Mouse (Mus musculus): ENCODE measurements around the gene Keap1. TPM values are rescaled to one million over a fixed set of nuclear protein-coding genes. Genes with fewer than 3 reads are reported as not detected.
A peak's percentile ranks its signal among the peaks of the same experiment; 100 is the strongest.

Keap1 gene
- polyA plus RNA-seq, 1 experiment from 2014 or later = 72.0 TPM

- no peaks in the 10 kb centered on the region for H3K9me3 ChIP-seq (replicated peaks)
- WGBS = 54% methylated on average over 3 of the region's 3 CpGs
- H3K4me1 ChIP-seq = peaks cover 4% of the 10 kb centered on the region
- no peak overlapping the region for H3K27ac ChIP-seq (replicated peaks)
- H3K4me3 ChIP-seq (replicated peaks) = no peak overlapping the region
- ATAC-seq (ENCODE audit: low FRiP score) = no peak
- H3K4me2 ChIP-seq = no peak overlapping the region
- no peaks in the 10 kb centered on the region for H3K36me3 ChIP-seq
- H3K9ac ChIP-seq (replicated peaks) = no peak overlapping the region
- no peaks in the 10 kb centered on the region for H3K27me3 ChIP-seq (replicated peaks)
Observed at GRCm38 (mm10) chr9:21190670-21191069, 48.5 kb downstream of the Keap1 start.

- no peak overlapping the region for H3K27ac ChIP-seq (replicated peaks)
- no peak overlapping the region for H3K9ac ChIP-seq (replicated peaks)
- no peaks in the 10 kb centered on the region for H3K36me3 ChIP-seq
- no peaks in the 10 kb centered on the region for H3K4me1 ChIP-seq
- no peak for ATAC-seq (ENCODE audit: low FRiP score)
- WGBS = 39% methylated on average over 7 of the region's 7 CpGs
- H3K4me2 ChIP-seq = no peak overlapping the region
- no peak overlapping the region for H3K4me3 ChIP-seq (replicated peaks)
- no peaks in the 10 kb centered on the region for H3K9me3 ChIP-seq (replicated peaks)
- peaks cover 5% of the 10 kb centered on the region for H3K27me3 ChIP-seq (replicated peaks)
Observed at GRCm38 (mm10) chr9:21189905-21190304, 49.3 kb downstream of the Keap1 start.

- Histone ChIP-seq H3K27me3 (replicated peaks) (peaks cover 38% of the 10 kb centered on the region), H3K4me2 (no peak overlapping the region), H3K4me3 (replicated peaks) (no peak overlapping the region), H3K27ac (replicated peaks) (no peak overlapping the region), H3K36me3 (no peaks in the 10 kb centered on the region), H3K4me1 (peaks cover 10% of the 10 kb centered on the region), H3K9ac (replicated peaks) (no peak overlapping the region), H3K9me3 (replicated peaks) (no peaks in the 10 kb centered on the region)
- WGBS = 91% methylated on average over 5 of the region's 5 CpGs
- ATAC-seq (ENCODE audit: low FRiP score) = no peak
Observed at GRCm38 (mm10) chr9:21185436-21185835, 53.7 kb downstream of the Keap1 start.

DNA sequence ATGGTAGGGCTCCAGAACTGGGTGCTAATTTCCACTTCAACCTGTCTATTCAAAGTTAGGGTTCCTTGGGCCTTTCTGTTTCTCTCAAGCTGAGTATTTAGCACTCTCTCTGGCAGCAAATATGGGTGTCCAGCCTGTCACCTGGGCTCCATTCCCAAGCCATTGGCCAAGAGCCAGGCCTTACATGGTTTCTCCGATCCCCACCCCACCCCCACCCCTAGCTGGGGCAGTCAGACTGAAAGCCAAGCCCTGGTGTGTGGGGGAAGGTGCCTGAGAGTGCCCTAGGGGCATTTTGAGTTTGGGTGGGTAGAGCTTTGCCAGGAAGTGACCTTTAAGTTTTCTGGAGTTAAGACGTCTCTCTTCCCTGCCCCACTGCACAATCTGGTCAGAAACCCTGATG is 54.4 kb downstream of the Keap1 start:
- peaks cover 10% of the 10 kb centered on the region for H3K4me1 ChIP-seq
- H3K27me3 ChIP-seq (replicated peaks) = peaks cover 38% of the 10 kb centered on the region
- H3K36me3 ChIP-seq = no peaks in the 10 kb centered on the region
- no peak for ATAC-seq (ENCODE audit: low FRiP score)
- WGBS = 47% methylated on average over 2 of the region's 2 CpGs
- H3K27ac ChIP-seq (replicated peaks) = no peak overlapping the region
- H3K4me3 ChIP-seq (replicated peaks) = no peak overlapping the region
- no peaks in the 10 kb centered on the region for H3K9me3 ChIP-seq (replicated peaks)
- H3K9ac ChIP-seq (replicated peaks) = no peak overlapping the region
- H3K4me2 ChIP-seq = no peak overlapping the region

DNA sequence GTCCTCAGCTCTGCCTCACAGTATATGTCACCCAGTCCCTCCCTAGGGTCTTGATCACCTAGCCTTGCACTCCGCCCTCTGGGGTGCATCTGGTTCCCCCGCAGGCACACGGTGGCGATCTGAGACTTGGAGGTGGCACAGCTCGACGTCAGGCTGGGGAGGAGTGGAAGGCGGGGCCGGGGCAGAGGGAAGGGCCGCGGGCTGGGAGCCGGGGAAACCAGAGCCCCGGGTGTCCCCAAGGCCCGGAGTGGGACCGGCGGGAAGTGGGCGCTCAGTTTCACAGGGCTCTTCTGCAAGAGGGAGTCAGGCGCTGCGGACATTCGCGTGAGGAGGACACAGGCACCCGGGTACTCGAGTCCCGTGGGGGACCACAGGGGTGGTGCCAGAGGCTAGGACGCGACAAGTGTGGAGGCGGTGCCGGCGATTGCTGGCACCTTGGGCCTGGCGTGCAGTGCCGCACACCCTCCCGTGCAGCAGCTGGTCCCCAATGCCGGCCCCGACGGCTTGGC is 55.2 kb downstream of the Keap1 start:
- no peaks in the 10 kb centered on the region for H3K36me3 ChIP-seq
- peak overlapping the region; percentile 46 for H3K4me2 ChIP-seq
- no peak overlapping the region for H3K27ac ChIP-seq (replicated peaks)
- peaks cover 10% of the 10 kb centered on the region for H3K4me1 ChIP-seq
- peak overlapping the region; percentile 24 for H3K4me3 ChIP-seq (replicated peaks)
- WGBS = 8% methylated on average over 31 of the region's 34 CpGs
- peaks cover 38% of the 10 kb centered on the region for H3K27me3 ChIP-seq (replicated peaks)
- H3K9me3 ChIP-seq (replicated peaks) = no peaks in the 10 kb centered on the region
- no peak; the same call in 1 of the 2 replicates for ATAC-seq (ENCODE audit: low FRiP score)
- no peak overlapping the region for H3K9ac ChIP-seq (replicated peaks)

DNA sequence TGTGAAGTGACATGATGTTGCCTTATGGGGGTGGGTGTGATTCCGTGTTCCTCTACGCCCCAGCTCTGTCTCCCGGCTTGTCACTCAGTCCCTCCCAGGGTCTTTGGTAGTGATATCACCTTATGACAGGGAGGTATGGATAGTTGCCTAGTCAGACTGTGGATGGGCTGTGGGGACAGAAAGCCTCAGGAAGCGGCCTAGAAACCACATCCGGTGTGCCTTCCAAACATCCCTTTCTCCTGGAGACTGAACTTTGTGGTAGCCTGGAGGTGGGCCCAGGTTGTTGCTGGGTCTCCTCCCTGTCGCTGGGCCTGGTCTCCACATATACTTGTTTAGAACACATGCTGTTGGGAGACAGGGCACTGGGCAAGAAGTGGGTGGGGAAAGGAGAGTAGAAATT is 55.7 kb downstream of the Keap1 start:
- Histone ChIP-seq H3K27me3 (replicated peaks) (peaks cover 38% of the 10 kb centered on the region), H3K4me3 (replicated peaks) (no peak overlapping the region), H3K27ac (replicated peaks) (no peak overlapping the region), H3K9ac (replicated peaks) (no peak overlapping the region), H3K4me1 (peaks cover 10% of the 10 kb centered on the region), H3K36me3 (no peaks in the 10 kb centered on the region), H3K4me2 (no peak overlapping the region), H3K9me3 (replicated peaks) (no peaks in the 10 kb centered on the region)
- 89% methylated on average over 6 of the region's 6 CpGs for WGBS
- ATAC-seq (ENCODE audit: low FRiP score) = no peak

GRCm38 (mm10) chr9:21181421-21182220 is 57.5 kb downstream of the Keap1 start:
- peaks cover 10% of the 10 kb centered on the region for H3K4me1 ChIP-seq
- peak overlapping the region; percentile 24 for H3K4me3 ChIP-seq (replicated peaks)
- H3K27ac ChIP-seq (replicated peaks) = no peak overlapping the region
- no peaks in the 10 kb centered on the region for H3K36me3 ChIP-seq
- H3K9ac ChIP-seq (replicated peaks) = no peak overlapping the region; the same call in 1 of the 2 replicates
- H3K9me3 ChIP-seq (replicated peaks) = no peaks in the 10 kb centered on the region
- H3K27me3 ChIP-seq (replicated peaks) = peaks cover 38% of the 10 kb centered on the region
- ATAC-seq (ENCODE audit: low FRiP score) = no peak
- WGBS = 12% methylated on average over 47 of the region's 48 CpGs
- peak overlapping the region; percentile 49 for H3K4me2 ChIP-seq

GRCm38 (mm10) chr9:21180841-21181240 is 58.3 kb downstream of the Keap1 start:
- H3K36me3 ChIP-seq = no peaks in the 10 kb centered on the region
- peaks cover 10% of the 10 kb centered on the region for H3K4me1 ChIP-seq
- 38% methylated on average over 1 of the region's 1 CpGs for WGBS
- no peak overlapping the region for H3K27ac ChIP-seq (replicated peaks)
- H3K4me3 ChIP-seq (replicated peaks) = no peak overlapping the region
- no peak for ATAC-seq (ENCODE audit: low FRiP score)
- H3K9me3 ChIP-seq (replicated peaks) = no peaks in the 10 kb centered on the region
- no peak overlapping the region for H3K4me2 ChIP-seq
- peaks cover 38% of the 10 kb centered on the region for H3K27me3 ChIP-seq (replicated peaks)
- H3K9ac ChIP-seq (replicated peaks) = no peak overlapping the region

DNA sequence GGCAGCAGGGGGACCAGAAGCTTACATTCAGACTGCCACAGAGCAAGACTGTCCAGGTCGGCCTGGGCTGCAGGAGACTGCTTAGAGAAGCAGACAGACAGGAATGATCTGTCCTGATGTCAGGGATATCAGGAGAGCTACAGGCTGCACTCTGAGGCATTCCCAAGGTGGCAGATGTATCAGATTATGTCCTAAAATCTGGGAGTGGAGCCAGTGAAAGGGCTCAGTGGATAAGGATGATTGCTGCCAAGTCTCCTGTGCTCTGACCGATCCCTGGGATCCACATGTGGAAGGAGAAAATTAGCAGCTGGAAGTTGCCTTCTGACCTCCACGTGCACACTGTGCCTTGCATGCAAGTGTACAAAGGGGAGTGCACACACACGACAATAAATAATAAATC is 58.8 kb downstream of the Keap1 start:
- Histone ChIP-seq H3K36me3 (no peaks in the 10 kb centered on the region), H3K9me3 (replicated peaks) (no peaks in the 10 kb centered on the region), H3K4me2 (no peak overlapping the region), H3K4me3 (replicated peaks) (no peak overlapping the region), H3K27me3 (replicated peaks) (peaks cover 36% of the 10 kb centered on the region), H3K9ac (replicated peaks) (no peak overlapping the region), H3K27ac (replicated peaks) (no peak overlapping the region), H3K4me1 (peaks cover 10% of the 10 kb centered on the region)
- ATAC-seq (ENCODE audit: low FRiP score) = no peak
- WGBS = 63% methylated on average over 4 of the region's 4 CpGs

Other genes starting within 250 kb of the Keap1 start
- gene Mrpl4, start 236.6 kb downstream of the Keap1 start, polyA plus RNA-seq (2015; fragmentation: Nextera tagmentation; extraction: Ambion mirVana) = 114 and 123 TPM in 2 replicates
- 4.2 and 16.9 TPM in 2 replicates for gene Icam1, start 223.4 kb downstream of the Keap1 start, polyA plus RNA-seq (2015; fragmentation: Nextera tagmentation; extraction: Ambion mirVana)
- gene Icam4, start 210.0 kb downstream of the Keap1 start, polyA plus RNA-seq (2015; fragmentation: Nextera tagmentation; extraction: Ambion mirVana) = 0.54 TPM in 1 of 2 replicates, not detected in the other
- 1.8 and 2.0 TPM in 2 replicates for gene Icam5, start 207.3 kb downstream of the Keap1 start, polyA plus RNA-seq (2015; fragmentation: Nextera tagmentation; extraction: Ambion mirVana)
- gene Zglp1, start 172.3 kb downstream of the Keap1 start, polyA plus RNA-seq (2015; fragmentation: Nextera tagmentation; extraction: Ambion mirVana) = 1.00 and 1.6 TPM in 2 replicates
- gene Gm49373, start 166.3 kb downstream of the Keap1 start, polyA plus RNA-seq (2015; fragmentation: Nextera tagmentation; extraction: Ambion mirVana) = 1.6 and 2.2 TPM in 2 replicates
- 69.8 and 77.7 TPM in 2 replicates for gene Fdx1l, start 165.7 kb downstream of the Keap1 start, polyA plus RNA-seq (2015; fragmentation: Nextera tagmentation; extraction: Ambion mirVana)
- gene Gm38431, start 147.4 kb downstream of the Keap1 start, polyA plus RNA-seq (2015; fragmentation: Nextera tagmentation; extraction: Ambion mirVana) = 1.4 and 2.3 TPM in 2 replicates
- 25.6 and 38.0 TPM in 2 replicates for gene Raver1, start 147.4 kb downstream of the Keap1 start, polyA plus RNA-seq (2015; fragmentation: Nextera tagmentation; extraction: Ambion mirVana)
- gene Tyk2, start 108.1 kb downstream of the Keap1 start, polyA plus RNA-seq (2015; fragmentation: Nextera tagmentation; extraction: Ambion mirVana) = 9.9 and 12.4 TPM in 2 replicates
- 199 and 230 TPM in 2 replicates for gene Cdc37, start 89.4 kb downstream of the Keap1 start, polyA plus RNA-seq (2015; fragmentation: Nextera tagmentation; extraction: Ambion mirVana)
- gene Pde4a, start 73.6 kb downstream of the Keap1 start, polyA plus RNA-seq (2015; fragmentation: Nextera tagmentation; extraction: Ambion mirVana) = 37.4 and 42.1 TPM in 2 replicates
- 5.8 and 6.7 TPM in 2 replicates for gene S1pr5, start 9.1 kb upstream of the Keap1 start, polyA plus RNA-seq (2015; fragmentation: Nextera tagmentation; extraction: Ambion mirVana)
- 50.0 and 52.4 TPM in 2 replicates for gene Atg4d, start 25.9 kb upstream of the Keap1 start, polyA plus RNA-seq (2015; fragmentation: Nextera tagmentation; extraction: Ambion mirVana)
- gene Kri1, start 48.6 kb upstream of the Keap1 start, polyA plus RNA-seq (2015; fragmentation: Nextera tagmentation; extraction: Ambion mirVana) = 15.2 and 18.7 TPM in 2 replicates
- gene Cdkn2d, start 52.0 kb upstream of the Keap1 start, polyA plus RNA-seq (2015; fragmentation: Nextera tagmentation; extraction: Ambion mirVana) = 120 and 129 TPM in 2 replicates
- gene Ap1m2, start 73.0 kb upstream of the Keap1 start, polyA plus RNA-seq (2015; fragmentation: Nextera tagmentation; extraction: Ambion mirVana) = 2.5 and 12.1 TPM in 2 replicates
- gene Slc44a2, start 81.3 kb upstream of the Keap1 start, polyA plus RNA-seq (2015; fragmentation: Nextera tagmentation; extraction: Ambion mirVana) = 68.4 and 79.7 TPM in 2 replicates
- gene Ilf3, start 128.5 kb upstream of the Keap1 start, polyA plus RNA-seq (2015; fragmentation: Nextera tagmentation; extraction: Ambion mirVana) = 189 and 205 TPM in 2 replicates
- gene Qtrt1, start 172.5 kb upstream of the Keap1 start, polyA plus RNA-seq (2015; fragmentation: Nextera tagmentation; extraction: Ambion mirVana) = 47.6 and 55.6 TPM in 2 replicates
- 58.5 and 63.7 TPM in 2 replicates for gene Dnm2, start 185.5 kb upstream of the Keap1 start, polyA plus RNA-seq (2015; fragmentation: Nextera tagmentation; extraction: Ambion mirVana)